Mouse (Mus musculus): ENCODE measurements at regions not wholly inside any gene's neighbourhood (a gene's known extent, or its start where the extent isn't known, plus 50 kb on each side); places are given as distances from the start of the nearest gene placed in this dataset.

DNA sequence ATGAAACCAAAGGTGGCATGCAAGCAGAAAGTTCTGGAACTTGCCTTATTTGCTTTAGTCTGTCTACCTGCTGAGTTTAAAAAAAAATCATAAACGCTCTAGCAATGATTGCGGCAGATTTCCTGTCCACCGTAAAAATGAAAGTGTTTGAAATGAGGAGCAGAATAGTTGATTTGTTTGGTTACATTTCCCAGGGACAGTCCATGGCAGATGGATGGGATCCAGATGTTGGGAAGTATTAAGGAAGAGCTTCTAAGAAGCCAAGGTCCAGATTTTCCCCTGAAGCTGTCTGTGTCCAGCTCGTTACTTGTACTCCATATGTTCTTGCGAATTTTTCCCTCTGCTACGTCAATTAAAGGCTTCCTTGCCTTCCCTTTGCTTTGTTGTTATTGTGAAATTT is 534.2 kb downstream of the Slc4a3 start:
- Histone ChIP-seq H3K27ac (ENCODE audit: insufficient read depth, low read length) (no peak overlapping the region), H3K4me1 (ENCODE audit: control insufficient read depth, insufficient read depth, low read length) (no peaks in the 10 kb centered on the region), H3K36me3 (ENCODE audit: control insufficient read depth, insufficient read depth, low read length, poor library complexity, severe bottlenecking) (no peaks in the 10 kb centered on the region), H3K4me3 (ENCODE audit: low read depth, low read length) (no peak overlapping the region), H3K9me3 (replicated peaks; ENCODE audit: control insufficient read depth, insufficient read depth, low read length, poor library complexity, severe bottlenecking) (no peaks in the 10 kb centered on the region; the same call in 1 of the 2 replicates), H3K27me3 (ENCODE audit: control insufficient read depth, insufficient read depth, low read length, poor library complexity, severe bottlenecking) (no peaks in the 10 kb centered on the region), H3K9ac (ENCODE audit: low read depth, poor library complexity, severe bottlenecking) (no peak overlapping the region)
- TF ChIP-seq POLR2A (IDR thresholded peaks at IDR 0.05; ENCODE audit: insufficient read depth, low read length) (no peak), CTCF (IDR thresholded peaks at IDR 0.05; ENCODE audit: low read depth, low read length) (no peak), EP300 (IDR thresholded peaks at IDR 0.05; ENCODE audit: insufficient read depth, low read depth, low read length) (no peak)

DNA sequence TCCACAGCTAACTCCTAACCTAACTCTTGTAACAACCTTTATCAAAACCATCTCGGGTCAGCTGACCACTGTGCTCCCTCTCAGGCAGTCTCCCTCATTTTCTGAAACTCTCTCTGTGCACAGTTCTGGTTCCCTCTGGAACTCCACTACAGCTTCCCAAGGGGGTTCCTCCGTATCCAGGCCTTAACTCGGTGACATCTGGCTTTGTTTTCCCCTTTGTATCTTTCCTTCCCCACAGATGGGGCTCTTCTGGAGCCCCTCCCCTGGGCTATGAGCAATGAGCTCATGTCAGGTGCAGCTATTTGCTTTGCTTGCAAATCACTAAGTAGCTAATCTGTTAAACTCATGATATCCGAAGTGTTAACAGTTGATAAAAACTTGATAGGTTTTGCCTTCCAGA is 535.6 kb downstream of the Slc4a3 start:
- no peaks in the 10 kb centered on the region for H3K36me3 ChIP-seq (ENCODE audit: control insufficient read depth, insufficient read depth, low read length, poor library complexity, severe bottlenecking)
- H3K9ac ChIP-seq (ENCODE audit: low read depth, poor library complexity, severe bottlenecking), result no peak overlapping the region
- H3K27me3 ChIP-seq (ENCODE audit: control insufficient read depth, insufficient read depth, low read length, poor library complexity, severe bottlenecking), result no peaks in the 10 kb centered on the region
- H3K9me3 ChIP-seq (replicated peaks; ENCODE audit: control insufficient read depth, insufficient read depth, low read length, poor library complexity, severe bottlenecking), result no peaks in the 10 kb centered on the region; the same call in 1 of the 2 replicates
- no peaks in the 10 kb centered on the region for H3K4me1 ChIP-seq (ENCODE audit: control insufficient read depth, insufficient read depth, low read length)
- no peak overlapping the region for H3K27ac ChIP-seq (ENCODE audit: insufficient read depth, low read length)
- TF ChIP-seq EP300 (IDR thresholded peaks at IDR 0.05; ENCODE audit: insufficient read depth, low read depth, low read length), result no peak
- no peak for TF ChIP-seq CTCF (IDR thresholded peaks at IDR 0.05; ENCODE audit: low read depth, low read length)
- TF ChIP-seq POLR2A (IDR thresholded peaks at IDR 0.05; ENCODE audit: insufficient read depth, low read length), result no peak
- H3K4me3 ChIP-seq (ENCODE audit: low read depth, low read length), result no peak overlapping the region

- Histone ChIP-seq H3K4me3 (ENCODE audit: low read depth, low read length) (no peak overlapping the region), H3K27me3 (ENCODE audit: control insufficient read depth, insufficient read depth, low read length, poor library complexity, severe bottlenecking) (no peaks in the 10 kb centered on the region; the same call in 1 of the 2 replicates), H3K9me3 (replicated peaks; ENCODE audit: control insufficient read depth, insufficient read depth, low read length, poor library complexity, severe bottlenecking) (no peaks in the 10 kb centered on the region; the same call in 1 of the 2 replicates), H3K36me3 (ENCODE audit: control insufficient read depth, insufficient read depth, low read length, poor library complexity, severe bottlenecking) (no peaks in the 10 kb centered on the region), H3K4me1 (ENCODE audit: control insufficient read depth, insufficient read depth, low read length) (no peaks in the 10 kb centered on the region), H3K27ac (ENCODE audit: insufficient read depth, low read length) (no peak overlapping the region), H3K9ac (ENCODE audit: low read depth, poor library complexity, severe bottlenecking) (no peak overlapping the region)
- TF ChIP-seq CTCF (IDR thresholded peaks at IDR 0.05; ENCODE audit: low read depth, low read length) (no peak), EP300 (IDR thresholded peaks at IDR 0.05; ENCODE audit: insufficient read depth, low read depth, low read length) (no peak)
Measured at GRCm38 (mm10) chr1:76083273-76084036, 537.4 kb downstream of the Slc4a3 start.

GRCm38 (mm10) chr1:76091031-76091430 is 545.0 kb downstream of the Slc4a3 start:
- Histone ChIP-seq H3K27ac (ENCODE audit: insufficient read depth, low read length) (no peak overlapping the region), H3K4me1 (ENCODE audit: control insufficient read depth, insufficient read depth, low read length) (no peaks in the 10 kb centered on the region), H3K4me3 (ENCODE audit: low read depth, low read length) (no peak overlapping the region), H3K9me3 (replicated peaks; ENCODE audit: control insufficient read depth, insufficient read depth, low read length, poor library complexity, severe bottlenecking) (0 out of 2 replicates have a peak, but pooled peaks cover 3% of the 10 kb centered on the region), H3K27me3 (ENCODE audit: control insufficient read depth, insufficient read depth, low read length, poor library complexity, severe bottlenecking) (no peaks in the 10 kb centered on the region; the same call in 1 of the 2 replicates), H3K36me3 (ENCODE audit: control insufficient read depth, insufficient read depth, low read length, poor library complexity, severe bottlenecking) (no peaks in the 10 kb centered on the region), H3K9ac (ENCODE audit: low read depth, poor library complexity, severe bottlenecking) (no peak overlapping the region)
- TF ChIP-seq EP300 (IDR thresholded peaks at IDR 0.05; ENCODE audit: insufficient read depth, low read depth, low read length) (no peak), POLR2A (IDR thresholded peaks at IDR 0.05; ENCODE audit: insufficient read depth, low read length) (no peak), CTCF (IDR thresholded peaks at IDR 0.05; ENCODE audit: low read depth, low read length) (no peak)

GRCm38 (mm10) chr1:76113281-76113680 is 567.2 kb downstream of the Slc4a3 start:
- no peak overlapping the region for H3K4me3 ChIP-seq (ENCODE audit: low read depth, low read length)
- no peaks in the 10 kb centered on the region for H3K27me3 ChIP-seq (ENCODE audit: control insufficient read depth, insufficient read depth, low read length, poor library complexity, severe bottlenecking)
- no peak overlapping the region for H3K9ac ChIP-seq (ENCODE audit: low read depth, poor library complexity, severe bottlenecking)
- TF ChIP-seq POLR2A (IDR thresholded peaks at IDR 0.05; ENCODE audit: insufficient read depth, low read length) (no peak), CTCF (IDR thresholded peaks at IDR 0.05; ENCODE audit: low read depth, low read length) (no peak), EP300 (IDR thresholded peaks at IDR 0.05; ENCODE audit: insufficient read depth, low read depth, low read length) (no peak)
- no peak overlapping the region for H3K27ac ChIP-seq (ENCODE audit: insufficient read depth, low read length)
- H3K9me3 ChIP-seq (replicated peaks; ENCODE audit: control insufficient read depth, insufficient read depth, low read length, poor library complexity, severe bottlenecking), result no peaks in the 10 kb centered on the region
- no peaks in the 10 kb centered on the region for H3K4me1 ChIP-seq (ENCODE audit: control insufficient read depth, insufficient read depth, low read length)
- no peaks in the 10 kb centered on the region for H3K36me3 ChIP-seq (ENCODE audit: control insufficient read depth, insufficient read depth, low read length, poor library complexity, severe bottlenecking)

GRCm38 (mm10) chr1:76120840-76121239 is 574.8 kb downstream of the Slc4a3 start:
- Histone ChIP-seq H3K4me3 (ENCODE audit: low read depth, low read length) (no peak overlapping the region), H3K27me3 (ENCODE audit: control insufficient read depth, insufficient read depth, low read length, poor library complexity, severe bottlenecking) (no peaks in the 10 kb centered on the region), H3K9me3 (replicated peaks; ENCODE audit: control insufficient read depth, insufficient read depth, low read length, poor library complexity, severe bottlenecking) (no peaks in the 10 kb centered on the region), H3K27ac (ENCODE audit: insufficient read depth, low read length) (no peak overlapping the region), H3K4me1 (ENCODE audit: control insufficient read depth, insufficient read depth, low read length) (no peaks in the 10 kb centered on the region), H3K36me3 (ENCODE audit: control insufficient read depth, insufficient read depth, low read length, poor library complexity, severe bottlenecking) (no peaks in the 10 kb centered on the region), H3K9ac (ENCODE audit: low read depth, poor library complexity, severe bottlenecking) (no peak overlapping the region)
- TF ChIP-seq EP300 (IDR thresholded peaks at IDR 0.05; ENCODE audit: insufficient read depth, low read depth, low read length) (no peak), CTCF (IDR thresholded peaks at IDR 0.05; ENCODE audit: low read depth, low read length) (no peak), POLR2A (IDR thresholded peaks at IDR 0.05; ENCODE audit: insufficient read depth, low read length) (no peak)
